Mouse (Mus musculus): ENCODE data around the gene Pomt1. TPM values are rescaled to one million over a fixed set of nuclear protein-coding genes. Genes with fewer than 3 reads are reported as not detected.
"Not testable (repeated sequence)": the region's sequence is repeated elsewhere in the genome, so short reads cannot be mapped to it uniquely, and the experiment has no call there.

Pomt1 gene
- polyA plus RNA-seq, 1 experiment from 2014 or later: 24.2 TPM

- Histone ChIP-seq H3K27ac (peak within 1 kb of the TSS; percentile 91), H3K9me3 (no peaks in the 10 kb centered on the region), H3K36me3 (peaks cover 29% of the 10 kb centered on the region), H3K4me3 (peak within 1 kb of the TSS; percentile 88), H3K27me3 (ENCODE audit: insufficient read depth, poor library complexity, severe bottlenecking) (no peaks in the 10 kb centered on the region), H3K4me1 (peaks cover 19% of the 10 kb centered on the region)
- peak; percentile 97 for DNase-seq (ENCODE audit: low spot score)
- WGBS: 1% methylated on average over 59 of the region's 59 CpGs
These were observed 23.4 kb downstream of the Pomt1 start, which contains the start of gene Uck1 for GRCm38 (mm10) chr2:32259657-32260417. Gene Uck1, minus strand, starts transcription at chr2:32260159.

GRCm38 (mm10) chr2:32260635-32261034 is 24.2 kb downstream of the Pomt1 start:
- H3K4me3 ChIP-seq: peak overlapping the region; percentile 88
- peaks cover 19% of the 10 kb centered on the region for H3K4me1 ChIP-seq
- H3K27me3 ChIP-seq (ENCODE audit: insufficient read depth, poor library complexity, severe bottlenecking): no peaks in the 10 kb centered on the region
- DNase-seq (ENCODE audit: low spot score): no peak
- peaks cover 28% of the 10 kb centered on the region for H3K36me3 ChIP-seq
- no peaks in the 10 kb centered on the region for H3K9me3 ChIP-seq
- 28% methylated on average over 4 of the region's 4 CpGs for WGBS
- H3K27ac ChIP-seq: no peak overlapping the region

GRCm38 (mm10) chr2:32275823-32276222 is 39.4 kb downstream of the Pomt1 start:
- Histone ChIP-seq H3K27me3 (ENCODE audit: insufficient read depth, poor library complexity, severe bottlenecking) (no peaks in the 10 kb centered on the region), H3K9me3 (no peaks in the 10 kb centered on the region), H3K27ac (no peak overlapping the region), H3K4me3 (no peak overlapping the region), H3K4me1 (no peaks in the 10 kb centered on the region), H3K36me3 (peaks cover 40% of the 10 kb centered on the region)
- DNase-seq (ENCODE audit: low spot score): no peak
- 67% methylated on average over 3 of the region's 3 CpGs for WGBS

GRCm38 (mm10) chr2:32282289-32282688 is 45.9 kb downstream of the Pomt1 start:
- no peak overlapping the region for H3K27ac ChIP-seq
- peaks cover 8% of the 10 kb centered on the region for H3K4me1 ChIP-seq
- DNase-seq (ENCODE audit: low spot score): no peak
- H3K4me3 ChIP-seq: no peak overlapping the region
- no peaks in the 10 kb centered on the region for H3K27me3 ChIP-seq (ENCODE audit: insufficient read depth, poor library complexity, severe bottlenecking)
- WGBS: 77% methylated on average over 2 of the region's 2 CpGs
- no peaks in the 10 kb centered on the region for H3K9me3 ChIP-seq
- peaks cover 81% of the 10 kb centered on the region for H3K36me3 ChIP-seq

- 82% methylated on average over 1 of the region's 1 CpGs for WGBS
- H3K9me3 ChIP-seq: no peaks in the 10 kb centered on the region
- H3K27ac ChIP-seq: no peak overlapping the region
- DNase-seq (ENCODE audit: low spot score): no peak
- H3K4me1 ChIP-seq: peaks cover 8% of the 10 kb centered on the region
- H3K36me3 ChIP-seq: peaks cover 77% of the 10 kb centered on the region
- no peaks in the 10 kb centered on the region for H3K27me3 ChIP-seq (ENCODE audit: insufficient read depth, poor library complexity, severe bottlenecking)
- H3K4me3 ChIP-seq: no peak overlapping the region
These were observed 46.3 kb downstream of the Pomt1 start for GRCm38 (mm10) chr2:32282727-32283126.

- H3K9me3 ChIP-seq: no peaks in the 10 kb centered on the region
- no peak for DNase-seq (ENCODE audit: low spot score)
- 82% methylated on average over 3 of the region's 3 CpGs for WGBS
- H3K36me3 ChIP-seq: peaks cover 64% of the 10 kb centered on the region
- H3K27ac ChIP-seq: no peak overlapping the region
- no peak overlapping the region for H3K4me3 ChIP-seq
- no peaks in the 10 kb centered on the region for H3K27me3 ChIP-seq (ENCODE audit: insufficient read depth, poor library complexity, severe bottlenecking)
- peaks cover 13% of the 10 kb centered on the region for H3K4me1 ChIP-seq
These were observed 47.6 kb downstream of the Pomt1 start for GRCm38 (mm10) chr2:32283986-32284385.

GRCm38 (mm10) chr2:32287334-32287840 is 51.0 kb downstream of the Pomt1 start, which contains the start of gene Golga2:
Gene Golga2, plus strand, starts transcription at chr2:32287384.
- H3K27me3 ChIP-seq (ENCODE audit: insufficient read depth, poor library complexity, severe bottlenecking): no peaks in the 10 kb centered on the region
- H3K9me3 ChIP-seq: no peaks in the 10 kb centered on the region
- H3K4me3 ChIP-seq: peak within 1 kb of the TSS; percentile 98
- no peak for DNase-seq (ENCODE audit: low spot score)
- H3K27ac ChIP-seq: peak within 1 kb of the TSS; percentile 97
- H3K4me1 ChIP-seq: peaks cover 19% of the 10 kb centered on the region
- under 1% methylated on average over 23 of the region's 23 CpGs for WGBS
- H3K36me3 ChIP-seq: peaks cover 39% of the 10 kb centered on the region

- peak within 1 kb of the TSS; percentile 97 for H3K27ac ChIP-seq
- WGBS: under 1% methylated on average over 39 of the region's 41 CpGs
These were observed 51.6 kb downstream of the Pomt1 start, which contains the start of gene Swi5 for GRCm38 (mm10) chr2:32287923-32288367. Gene Swi5, minus strand, starts transcription at chr2:32288075.

GRCm38 (mm10) chr2:32288371-32288931 is 52.1 kb downstream of the Pomt1 start:
- peak overlapping the region; percentile 97 for H3K27ac ChIP-seq
- H3K36me3 ChIP-seq: peaks cover 38% of the 10 kb centered on the region
- WGBS: 2% methylated on average over 28 of the region's 29 CpGs
- no peak for DNase-seq (ENCODE audit: low spot score)
- H3K4me1 ChIP-seq: peaks cover 19% of the 10 kb centered on the region
- no peaks in the 10 kb centered on the region for H3K27me3 ChIP-seq (ENCODE audit: insufficient read depth, poor library complexity, severe bottlenecking)
- no peaks in the 10 kb centered on the region for H3K9me3 ChIP-seq
- H3K4me3 ChIP-seq: peak overlapping the region; percentile 98

More at GRCm38 (mm10) chr2:32287923-32288367, 51.6 kb downstream of the Pomt1 start, which contains the start of gene Swi5:
- Histone ChIP-seq H3K4me1 (peaks cover 19% of the 10 kb centered on the region), H3K36me3 (peaks cover 39% of the 10 kb centered on the region), H3K27me3 (ENCODE audit: insufficient read depth, poor library complexity, severe bottlenecking) (no peaks in the 10 kb centered on the region), H3K4me3 (peak within 1 kb of the TSS; percentile 98), H3K9me3 (no peaks in the 10 kb centered on the region)
- peak; percentile 100 for DNase-seq (ENCODE audit: low spot score)

- H3K4me3 ChIP-seq: peak overlapping the region; percentile 98
- H3K4me1 ChIP-seq: peaks cover 23% of the 10 kb centered on the region
- no peak overlapping the region for H3K27ac ChIP-seq
- DNase-seq (ENCODE audit: low spot score): no peak
- no peaks in the 10 kb centered on the region for H3K9me3 ChIP-seq
- H3K36me3 ChIP-seq: peaks cover 33% of the 10 kb centered on the region
- no peaks in the 10 kb centered on the region for H3K27me3 ChIP-seq (ENCODE audit: insufficient read depth, poor library complexity, severe bottlenecking)
These were observed 53.2 kb downstream of the Pomt1 start for GRCm38 (mm10) chr2:32289578-32289977.

GRCm38 (mm10) chr2:32294348-32294747 is 58.0 kb downstream of the Pomt1 start:
- Histone ChIP-seq H3K4me1 (peaks cover 6% of the 10 kb centered on the region), H3K27me3 (ENCODE audit: insufficient read depth, poor library complexity, severe bottlenecking) (no peaks in the 10 kb centered on the region), H3K36me3 (peaks cover 63% of the 10 kb centered on the region), H3K4me3 (no peak overlapping the region), H3K9me3 (no peaks in the 10 kb centered on the region), H3K27ac (no peak overlapping the region)
- DNase-seq (ENCODE audit: low spot score): no peak
- 82% methylated on average over 8 of the region's 8 CpGs for WGBS

- 87% methylated on average over 3 of the region's 3 CpGs for WGBS
- Histone ChIP-seq H3K27me3 (ENCODE audit: insufficient read depth, poor library complexity, severe bottlenecking) (no peaks in the 10 kb centered on the region), H3K36me3 (peaks cover 72% of the 10 kb centered on the region), H3K9me3 (no peaks in the 10 kb centered on the region), H3K27ac (no peak overlapping the region), H3K4me3 (no peak overlapping the region), H3K4me1 (peaks cover 3% of the 10 kb centered on the region; the same call in 1 of the 2 replicates)
- DNase-seq (ENCODE audit: low spot score): no peak
These were observed 58.9 kb downstream of the Pomt1 start for GRCm38 (mm10) chr2:32295285-32295684.

- not testable (repeated sequence) for H3K4me1 ChIP-seq; H3K27ac ChIP-seq; DNase-seq (ENCODE audit: low spot score); H3K9me3 ChIP-seq; H3K27me3 ChIP-seq (ENCODE audit: insufficient read depth, poor library complexity, severe bottlenecking); H3K4me3 ChIP-seq
- peaks cover 76% of the 10 kb centered on the region for H3K36me3 ChIP-seq
- 87% methylated on average over 2 of the region's 2 CpGs for WGBS
These were observed 59.5 kb downstream of the Pomt1 start for GRCm38 (mm10) chr2:32295842-32296241.

Measured in heart, embryonic 10.5 days (tissue).